Mouse (Mus musculus): ENCODE data around the gene Spc25.

The Spc25 gene

GRCm38 (mm10) chr2:69205791-69206351 lies at the start of gene Spc25:
Gene Spc25, minus strand, starts transcription at chr2:69206194.
- in situ Hi-C loops (cut with MboI, MseI): no loop called here

GRCm38 (mm10) chr2:69248221-69248755 lies 42.3 kb upstream of the Spc25 start:
- in situ Hi-C loops (cut with MboI, MseI): no loop called here

GRCm38 (mm10) chr2:69247081-69247480 lies 41.1 kb upstream of the Spc25 start:
- in situ Hi-C loops (cut with MboI, MseI): no loop called here

GRCm38 (mm10) chr2:69244924-69245323 lies 38.9 kb upstream of the Spc25 start:
- in situ Hi-C loops (cut with MboI, MseI): no loop called here

GRCm38 (mm10) chr2:69239315-69239714 lies 33.3 kb upstream of the Spc25 start:
- in situ Hi-C loops (cut with MboI, MseI): no loop called here

GRCm38 (mm10) chr2:69234976-69235678 lies 29.1 kb upstream of the Spc25 start:
- in situ Hi-C loops (cut with MboI, MseI): no loop called here

DNA sequence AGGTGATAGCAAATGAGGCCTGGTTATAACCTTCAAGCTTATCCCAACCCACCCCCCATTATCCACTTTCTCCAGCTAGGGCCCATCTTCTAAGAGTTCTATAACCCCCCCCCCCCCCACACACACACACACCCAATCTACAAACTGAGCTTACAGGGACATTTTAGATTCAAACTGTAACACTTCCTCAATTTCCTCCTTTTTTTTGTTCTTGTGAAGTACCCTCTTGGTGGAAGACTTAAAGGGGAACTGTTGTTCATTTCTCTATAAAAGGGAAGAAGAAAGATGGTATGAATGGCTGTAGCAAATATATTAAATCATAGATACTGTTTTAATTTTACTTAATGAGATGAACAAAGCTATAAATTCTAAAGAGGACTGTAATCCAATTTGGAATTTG lies 26.1 kb upstream of the Spc25 start:
- in situ Hi-C loops (cut with MboI, MseI): no loop called here

DNA sequence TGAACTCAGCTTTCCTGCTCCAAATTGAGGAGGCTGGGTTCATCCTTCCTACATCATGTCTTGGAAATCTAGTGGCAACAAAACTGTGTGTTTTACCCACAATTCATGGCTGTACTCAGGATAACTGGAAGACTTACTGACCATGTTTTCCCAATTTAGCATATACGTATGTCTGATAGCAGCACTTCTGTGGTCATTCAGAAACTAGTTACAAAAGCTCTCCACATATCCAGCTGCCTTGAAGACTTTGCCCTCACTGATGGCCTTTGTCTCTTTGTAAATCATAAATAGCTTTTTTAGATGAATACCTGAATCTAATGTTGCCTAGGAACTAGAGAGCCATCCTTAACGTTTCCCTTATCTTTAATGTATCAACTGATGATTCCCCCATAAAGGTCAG lies 24.1 kb upstream of the Spc25 start:
- in situ Hi-C loops (cut with MboI, MseI): no loop called here

DNA sequence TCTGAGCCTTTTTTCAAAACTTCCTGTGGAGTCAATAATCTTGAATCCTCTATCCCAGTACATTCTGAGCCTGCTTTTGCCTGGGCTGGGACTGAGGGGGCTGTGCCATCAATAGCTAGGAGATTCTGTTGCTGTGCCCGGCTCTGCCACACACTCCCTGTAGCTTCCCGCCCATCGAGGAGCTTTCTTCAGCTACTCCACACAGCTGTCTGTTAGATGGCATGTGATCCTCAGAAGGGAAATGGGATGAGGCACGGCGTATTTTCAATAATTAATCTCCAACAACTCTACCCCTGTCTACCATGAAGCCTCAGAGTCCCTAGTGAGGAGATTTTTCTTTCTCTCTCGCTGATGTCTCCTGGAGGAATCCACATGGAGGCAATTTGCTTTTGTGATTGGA lies 22.6 kb upstream of the Spc25 start:
- in situ Hi-C loops (cut with MboI, MseI): no loop called here

GRCm38 (mm10) chr2:69226876-69227275 lies 20.9 kb upstream of the Spc25 start:
- in situ Hi-C loops (cut with MboI, MseI): no loop called here

- in situ Hi-C loops (cut with MboI, MseI): no loop called here
Measured at GRCm38 (mm10) chr2:69224724-69225123, 18.7 kb upstream of the Spc25 start.

GRCm38 (mm10) chr2:69222815-69223214 lies 16.8 kb upstream of the Spc25 start:
- in situ Hi-C loops (cut with MboI, MseI): no loop called here

DNA sequence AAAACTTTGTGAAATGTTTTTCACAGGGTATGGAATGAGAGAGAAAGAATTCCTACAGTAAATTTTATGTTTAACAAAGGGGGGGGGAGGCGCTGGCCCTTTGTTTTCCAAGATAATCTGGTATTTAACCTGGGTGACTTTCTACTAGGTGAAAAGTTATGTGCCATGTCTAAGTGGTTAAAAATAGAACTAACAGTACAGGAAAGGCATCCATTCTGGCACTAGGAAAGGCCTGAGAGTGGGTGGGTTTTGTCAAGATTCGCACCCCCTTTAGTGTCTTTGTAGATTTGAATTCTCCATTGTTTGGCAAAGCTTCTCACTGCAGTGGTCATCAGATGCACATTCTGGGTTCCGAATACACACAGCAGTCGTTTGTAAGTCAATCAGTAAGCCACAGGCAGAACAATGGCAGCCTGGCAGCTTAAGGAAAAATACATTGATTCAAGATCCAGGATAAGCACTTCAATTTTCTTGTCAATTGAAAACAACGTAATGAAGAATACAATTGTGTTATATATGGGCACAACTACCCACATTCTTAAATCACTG lies 15.9 kb upstream of the Spc25 start:
- in situ Hi-C loops (cut with MboI, MseI): no loop called here

DNA sequence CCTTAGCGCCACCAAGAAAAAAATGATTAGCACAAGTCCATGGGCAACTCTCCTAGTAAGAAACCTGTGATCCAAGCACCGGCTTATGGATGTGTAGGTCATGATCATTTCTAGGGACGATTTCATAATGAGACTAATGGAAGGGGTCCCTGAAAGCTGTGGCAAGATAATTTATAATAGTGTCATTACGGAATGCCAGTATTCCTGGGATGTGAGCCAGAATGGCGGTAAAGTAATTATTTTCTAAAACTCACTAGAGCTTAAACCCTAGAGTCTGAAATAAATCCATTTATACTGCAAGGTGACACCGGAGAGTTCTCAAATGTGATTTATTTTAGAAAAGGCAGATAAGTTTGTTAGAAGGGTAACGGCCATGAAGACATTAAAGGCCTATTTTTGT lies 9.2 kb upstream of the Spc25 start:
- in situ Hi-C loops (cut with MboI, MseI): loop anchor here in 1 of 2 experiments (10.0 kb wide), 1 partner anchor 1320 kb away; no protein-coding TSS in a partner anchor

- in situ Hi-C loops (cut with MboI, MseI): loop anchor here in 1 of 2 experiments (10.0 kb wide), 1 partner anchor 1318 kb away; no protein-coding TSS in a partner anchor
Measured at GRCm38 (mm10) chr2:69212652-69213051, 6.7 kb upstream of the Spc25 start.

DNA sequence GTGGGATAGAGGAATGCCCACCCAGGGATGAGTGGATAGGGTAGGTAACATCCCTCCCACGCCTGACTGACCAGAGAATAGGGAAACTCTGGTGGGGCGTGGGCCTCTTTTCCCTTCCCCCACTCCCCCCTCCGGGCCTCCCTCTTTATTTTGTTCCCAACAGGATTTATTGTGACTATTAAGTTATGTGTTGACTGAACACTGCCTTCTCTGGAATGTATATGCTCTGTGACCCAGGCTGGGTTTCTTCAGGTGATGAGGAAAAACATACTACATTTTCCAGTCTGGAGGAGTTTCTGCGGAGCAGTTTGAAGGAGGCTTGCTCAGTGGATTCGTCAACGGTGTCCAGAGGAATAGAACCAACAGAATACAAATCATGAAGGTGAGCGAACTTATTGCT lies 4.8 kb upstream of the Spc25 start, which contains the start of gene G6pc2:
Gene G6pc2 (plus strand): TSS at position 301 of the 400 bp plus-strand sequence.
- in situ Hi-C loops (cut with MboI, MseI): loop anchor here in 1 of 2 experiments (10.0 kb wide), 1 partner anchor 1316 kb away; no protein-coding TSS in a partner anchor

GRCm38 (mm10) chr2:69209684-69210083 lies 3.7 kb upstream of the Spc25 start:
- in situ Hi-C loops (cut with MboI, MseI): loop anchor here in 1 of 2 experiments (10.0 kb wide), 1 partner anchor 1315 kb away; no protein-coding TSS in a partner anchor

DNA sequence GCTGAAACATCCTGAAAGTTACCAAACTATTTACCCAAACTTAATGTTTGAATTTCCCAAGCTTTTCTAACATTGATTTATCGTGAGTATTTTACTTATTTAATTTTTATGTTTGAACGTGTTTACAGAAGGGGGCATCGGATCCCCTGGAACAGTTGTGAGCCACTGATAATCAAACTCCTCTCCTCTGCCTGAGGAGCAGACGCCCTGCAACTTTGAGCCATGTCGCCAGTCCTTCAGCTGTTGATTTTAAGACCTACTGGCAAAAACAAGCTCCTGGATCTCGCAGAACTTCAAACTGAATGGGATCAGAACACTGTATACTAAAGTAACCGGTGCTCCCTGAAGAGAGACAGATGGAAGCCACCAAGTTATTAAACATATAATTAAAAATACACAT lies 529 bp upstream of the Spc25 start:
- in situ Hi-C loops (cut with MboI, MseI): no loop called here

DNA sequence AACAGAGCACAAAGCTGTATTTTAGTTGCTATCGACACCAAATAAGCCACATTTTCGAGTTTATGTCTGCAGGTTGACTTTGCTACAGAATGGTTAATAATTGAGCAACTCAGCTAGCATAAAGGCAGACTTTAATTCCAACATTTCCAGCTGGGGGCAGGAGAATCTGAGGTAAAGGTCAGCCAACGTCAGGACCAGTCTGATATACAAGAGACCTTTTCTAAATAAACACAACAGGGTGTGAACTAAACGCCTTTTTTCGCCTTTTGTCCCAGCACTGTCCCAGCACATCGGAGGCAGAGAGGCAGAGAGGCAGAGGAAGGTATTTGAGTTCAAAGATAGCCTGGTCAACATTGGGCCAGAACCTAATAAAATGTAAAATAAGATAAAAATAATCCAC lies 809 bp downstream of the Spc25 start:
- in situ Hi-C loops (cut with MboI, MseI): no loop called here

DNA sequence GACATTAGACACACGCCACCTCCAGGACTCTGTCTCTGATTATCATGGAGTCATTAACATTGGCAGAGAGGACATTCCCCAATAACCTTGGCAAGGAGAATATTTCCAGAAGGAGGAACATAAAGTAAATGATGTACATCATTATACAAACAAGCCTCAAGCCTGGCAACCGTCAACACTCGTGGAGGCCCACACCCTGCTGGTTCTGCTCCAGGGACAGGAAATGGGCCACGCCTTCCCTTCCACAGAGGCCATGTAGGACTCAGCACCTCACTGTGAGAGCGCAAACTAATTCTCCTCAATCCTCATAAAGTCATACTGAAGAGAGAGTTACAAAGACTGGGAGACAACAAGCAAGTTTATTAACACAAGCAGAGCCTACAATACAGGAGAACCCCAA lies 12.4 kb downstream of the Spc25 start:
- in situ Hi-C loops (cut with MboI, MseI): no loop called here

- in situ Hi-C loops (cut with MboI, MseI): no loop called here
Measured at GRCm38 (mm10) chr2:69191059-69191458, 14.9 kb downstream of the Spc25 start.

DNA sequence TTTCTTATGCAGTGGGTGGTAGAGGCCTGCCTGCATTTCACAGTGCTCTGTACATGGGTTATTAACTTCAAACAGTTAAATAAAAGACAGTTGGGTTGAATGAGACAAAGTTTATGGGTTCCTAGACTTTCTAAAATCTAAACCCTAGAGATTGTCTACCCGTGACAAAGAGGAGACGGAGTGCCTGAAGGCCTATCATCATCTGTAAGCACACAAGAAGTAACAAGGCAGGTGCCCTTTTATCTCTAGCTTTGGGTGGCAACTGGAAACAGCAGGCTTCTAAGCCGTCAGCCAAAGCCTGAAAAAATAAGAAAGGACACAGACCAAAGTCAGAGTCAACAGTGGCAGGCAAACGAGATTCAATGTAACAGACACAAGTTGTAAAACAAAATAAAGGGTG lies 16.8 kb downstream of the Spc25 start:
- in situ Hi-C loops (cut with MboI, MseI): no loop called here

DNA sequence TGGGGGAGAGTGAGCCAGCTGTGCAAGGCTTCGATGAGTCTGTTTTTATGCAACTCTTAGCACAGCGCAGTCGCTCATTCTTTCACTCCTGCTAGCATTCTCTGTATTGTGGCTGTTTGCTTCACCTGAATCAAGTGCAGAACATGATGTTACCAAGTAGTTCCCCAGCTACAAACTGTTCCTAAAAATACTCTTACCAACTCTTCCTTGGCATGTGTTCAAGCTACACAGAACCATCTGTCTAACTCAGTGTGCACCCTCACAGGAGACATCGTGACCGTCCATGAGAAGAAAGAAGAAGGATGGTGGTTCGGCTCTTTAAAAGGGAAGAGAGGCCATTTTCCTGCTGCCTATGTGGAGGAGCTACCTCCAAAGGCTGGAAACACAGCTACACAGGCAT lies 17.3 kb downstream of the Spc25 start:
- in situ Hi-C loops (cut with MboI, MseI): no loop called here

Data from T-helper 17 cell (primary cell).